Mouse (Mus musculus): ENCODE results near the gene Ltb.

Ltb gene

GRCm38 (mm10) chr17:35225456-35225855, 31.2 kb downstream of the Ltb start:
- in situ Hi-C loops (cut with MseI, MboI): no loop called here

- in situ Hi-C loops (cut with MseI, MboI): no loop called here
These were observed 32.4 kb downstream of the Ltb start for GRCm38 (mm10) chr17:35226561-35227046.

GRCm38 (mm10) chr17:35231022-35231421, 36.8 kb downstream of the Ltb start:
- in situ Hi-C loops (cut with MseI, MboI): loop anchor here (5.0 kb wide), 2 partner anchors 54 to 59 kb away; partner anchors contain the start of gene Aif1 (in 1 of the 2)

- in situ Hi-C loops (cut with MseI, MboI): loop anchor here (5.0 kb wide), 2 partner anchors 55 to 60 kb away; partner anchors contain the start of gene Aif1 (in 1 of the 2)
These were observed 37.8 kb downstream of the Ltb start for GRCm38 (mm10) chr17:35232043-35232442.

GRCm38 (mm10) chr17:35232659-35233058, 38.4 kb downstream of the Ltb start:
- in situ Hi-C loops (cut with MseI, MboI): loop anchor here (5.0 kb wide), 2 partner anchors 55 to 60 kb away; partner anchors contain the start of gene Aif1 (in 1 of the 2)

- in situ Hi-C loops (cut with MseI, MboI): loop anchor here (5.0 kb wide), 2 partner anchors 56 to 61 kb away; partner anchors contain the start of gene Aif1 (in 1 of the 2)
These were observed 39.1 kb downstream of the Ltb start, which contains the start of gene Atp6v1g2 for GRCm38 (mm10) chr17:35233114-35233980. Atp6v1g2 (plus strand) TSS chr17:35233660.

GRCm38 (mm10) chr17:35234090-35234489, 39.9 kb downstream of the Ltb start:
- in situ Hi-C loops (cut with MseI, MboI): loop anchor here (5.0 kb wide), 2 partner anchors 57 to 62 kb away; partner anchors contain the start of gene Aif1 (in 1 of the 2)

- in situ Hi-C loops (cut with MseI, MboI): loop anchor here (5.0 kb wide), 2 partner anchors 58 to 63 kb away; partner anchors contain the start of gene Aif1 (in 1 of the 2)
These were observed 40.7 kb downstream of the Ltb start for GRCm38 (mm10) chr17:35234903-35235302.

- in situ Hi-C loops (cut with MseI, MboI): no loop called here
These were observed 41.6 kb downstream of the Ltb start, which contains the start of gene Nfkbil1 for GRCm38 (mm10) chr17:35235614-35236389. Nfkbil1 (minus strand) TSS chr17:35235792.

GRCm38 (mm10) chr17:35236390-35236746, 42.1 kb downstream of the Ltb start:
- in situ Hi-C loops (cut with MseI, MboI): no loop called here

GRCm38 (mm10) chr17:35236996-35237395, 42.8 kb downstream of the Ltb start:
- in situ Hi-C loops (cut with MseI, MboI): no loop called here

- in situ Hi-C loops (cut with MseI, MboI): no loop called here
These were observed 43.3 kb downstream of the Ltb start for GRCm38 (mm10) chr17:35237504-35237903.

GRCm38 (mm10) chr17:35239700-35240099, 45.5 kb downstream of the Ltb start:
- in situ Hi-C loops (cut with MseI, MboI): no loop called here

GRCm38 (mm10) chr17:35240384-35241304, 46.4 kb downstream of the Ltb start:
- in situ Hi-C loops (cut with MseI, MboI): no loop called here

- in situ Hi-C loops (cut with MseI, MboI): no loop called here
These were observed 47.2 kb downstream of the Ltb start, which contains the start of gene Ddx39b for GRCm38 (mm10) chr17:35241305-35242014. Ddx39b (plus strand) TSS chr17:35241746.

GRCm38 (mm10) chr17:35242015-35242941, 48.0 kb downstream of the Ltb start:
- in situ Hi-C loops (cut with MseI, MboI): no loop called here

GRCm38 (mm10) chr17:35243086-35243485, 48.8 kb downstream of the Ltb start:
- in situ Hi-C loops (cut with MseI, MboI): no loop called here

GRCm38 (mm10) chr17:35244999-35245398, 50.8 kb downstream of the Ltb start:
- in situ Hi-C loops (cut with MseI, MboI): no loop called here

Measured in mouse trophoblast stem cell (cell line).